Mouse (Mus musculus) hindbrain, embryonic 11.5 days (tissue): ENCODE data around the gene Slirp. TPM values are rescaled to one million over a fixed set of nuclear protein-coding genes. Genes with fewer than 3 reads are reported as not detected.
"Not testable (repeated sequence)": the region's sequence is repeated elsewhere in the genome, so short reads cannot be mapped to it uniquely, and the experiment has no call there.

ENCODE experiments used
- ATAC-seq: fragments of 200-750 bp; cut with Nextera tagmentation; 2 replicates; pipeline ENCODE4 v1.8.0; 2017; ENCODE audit warnings: mild to moderate bottlenecking, moderate TSS enrichment, moderate library complexity; ENCODE audit not compliant: low FRiP score
- DNase-seq: peaks from one replicate; pipeline ENCODE4 v3.0.0-alpha.2; 2015; ENCODE audit warnings: low spot score
- H3K27ac ChIP-seq: fragments of 300-500 bp; sonication (generic); 2 replicates; pipeline ENCODE4 v1.5.1; 2014; ENCODE audit warnings: mild to moderate bottlenecking, low read depth, low read length
- H3K27me3 ChIP-seq: fragments of 300-500 bp; sonication (generic); 2 replicates; pipeline ENCODE4 v1.6.1; 2014; ENCODE audit warnings: mild to moderate bottlenecking, low read length, moderate library complexity, mixed read lengths; ENCODE audit not compliant: control insufficient read depth, insufficient read depth
- H3K36me3 ChIP-seq: fragments of 300-500 bp; sonication (generic); 2 replicates; pipeline ENCODE4 v1.6.1; 2014; ENCODE audit warnings: mild to moderate bottlenecking, low read length, moderate library complexity, mixed read lengths; ENCODE audit not compliant: control insufficient read depth, insufficient read depth
- H3K4me1 ChIP-seq: fragments of 300-500 bp; sonication (generic); replicated peaks from 2 replicates; pipeline ENCODE4 v1.6.1; 2014; ENCODE audit warnings: low read length, mixed read lengths; ENCODE audit not compliant: control insufficient read depth, insufficient read depth
- H3K4me2 ChIP-seq: fragments of 300-500 bp; sonication (generic); replicated peaks from 2 replicates; pipeline ENCODE4 v1.6.1; 2014; ENCODE audit warnings: mild to moderate bottlenecking, low read depth, low read length
- H3K4me3 ChIP-seq: fragments of 300-500 bp; sonication (generic); 2 replicates; pipeline ENCODE4 v1.5.1; 2014; ENCODE audit warnings: low read depth, low read length
- H3K9ac ChIP-seq: fragments of 300-500 bp; sonication (generic); 2 replicates; pipeline ENCODE4 v1.6.1; 2014; ENCODE audit warnings: low read depth, low read length
- H3K9me3 ChIP-seq: fragments of 300-500 bp; sonication (generic); 2 replicates; pipeline ENCODE4 v1.6.1; 2016; ENCODE audit warnings: low read length; ENCODE audit not compliant: control insufficient read depth
- WGBS: fragments of 180-500 bp; shearing (Covaris S2); extraction: QIAGEN DNeasy Blood & Tissue Kit; methylation state at CpG from one replicate; pipeline ENCODE4 v1.1.7; 2014; 5-methylcytosine and 5-hydroxymethylcytosine counted together
- polyA plus RNA-seq: library from polyadenylated mRNA; unstranded; fragments of >200 nt; fragmentation: Nextera tagmentation; extraction: Ambion mirVana; gene quantifications from 2 replicates; pipeline ENCODE4 v1.2.1, GENCODE M21; 2014

The Slirp gene
- polyA plus RNA-seq, 1 experiment from 2014 or later, result 277 TPM

DNA sequence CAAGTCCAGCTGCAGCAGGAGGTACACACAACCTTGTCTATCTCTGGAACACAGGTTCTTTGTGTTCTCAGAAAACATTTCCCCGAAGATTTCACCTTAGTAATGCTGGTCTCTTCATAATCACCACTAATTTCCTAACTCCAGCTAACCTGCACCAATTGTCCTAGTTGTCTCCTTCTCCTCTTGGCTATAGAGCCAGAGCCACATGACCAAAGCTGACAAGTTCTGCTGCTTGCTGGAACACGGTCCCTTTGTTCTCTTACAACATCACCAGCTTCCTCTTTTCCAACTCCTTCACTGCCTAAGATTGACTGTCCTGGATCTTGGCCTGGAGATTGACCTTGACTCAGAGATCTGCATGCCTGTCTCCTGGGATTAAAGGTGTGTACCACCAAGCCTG is 45.0 kb downstream of the Slirp start:
- not testable (repeated sequence) for H3K27ac ChIP-seq, DNase-seq, H3K36me3 ChIP-seq, H3K9me3 ChIP-seq, H3K27me3 ChIP-seq, H3K4me3 ChIP-seq, H3K4me2 ChIP-seq, H3K9ac ChIP-seq, H3K4me1 ChIP-seq, ATAC-seq
- 77% methylated on average over 2 of the region's 2 CpGs for WGBS

DNA sequence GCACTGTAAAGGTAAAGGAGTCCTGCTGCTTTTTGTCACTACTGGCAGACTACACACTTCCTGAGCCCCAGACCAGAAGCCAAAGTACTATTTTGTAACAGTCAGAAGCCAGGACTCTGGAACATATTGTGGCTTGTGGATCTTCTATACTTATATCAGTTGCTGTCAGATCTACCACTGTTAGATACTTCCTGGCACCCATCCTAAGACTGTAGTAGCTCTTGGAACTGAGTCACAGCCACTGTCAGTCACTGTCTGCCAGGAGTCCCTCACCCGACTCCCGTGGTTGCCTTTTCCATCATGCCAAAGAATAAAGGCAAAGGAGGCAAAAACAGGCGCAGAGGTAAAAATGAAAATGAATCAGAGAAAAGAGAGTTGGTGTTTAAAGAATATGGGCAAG is 50.7 kb downstream of the Slirp start, which contains the start of gene Gm5788:
Gm5788 (plus strand) TSS at position 301 of the 400 bp plus-strand sequence.
- not testable (repeated sequence) for ATAC-seq, H3K9ac ChIP-seq, H3K4me2 ChIP-seq, H3K36me3 ChIP-seq, H3K4me1 ChIP-seq, H3K4me3 ChIP-seq, DNase-seq, H3K9me3 ChIP-seq, H3K27me3 ChIP-seq, H3K27ac ChIP-seq
- 81% methylated on average over 3 of the region's 3 CpGs for WGBS

Other genes starting within 250 kb of the Slirp start
- 1.4 and 1.6 TPM in 2 replicates for gene Samd15, start 244.2 kb upstream of the Slirp start, polyA plus RNA-seq
- 3.3 and 5.3 TPM in 2 replicates for gene Tmed8, start 243.4 kb upstream of the Slirp start, polyA plus RNA-seq
- 1.1 and 2.0 TPM in 2 replicates for gene Noxred1, start 205.2 kb upstream of the Slirp start, polyA plus RNA-seq
- 62.3 and 65.6 TPM in 2 replicates for gene Vipas39, start 177.6 kb upstream of the Slirp start, polyA plus RNA-seq
- 210 and 222 TPM in 2 replicates for gene Ahsa1, start 177.4 kb upstream of the Slirp start, polyA plus RNA-seq
- 0.63 and 0.99 TPM in 2 replicates for gene Ism2, start 144.2 kb upstream of the Slirp start, polyA plus RNA-seq
- 62.4 and 63.7 TPM in 2 replicates for gene Sptlc2, start 55.5 kb upstream of the Slirp start, polyA plus RNA-seq
- gene Alkbh1, start 121 bp downstream of the Slirp start, polyA plus RNA-seq, result 43.5 and 56.0 TPM in 2 replicates
- 156 and 160 TPM in 2 replicates for gene Snw1, start 28.4 kb downstream of the Slirp start, polyA plus RNA-seq
- gene Gm5788, start 50.8 kb downstream of the Slirp start, polyA plus RNA-seq, result not detected in 2 replicates
- not detected in 2 replicates for gene Gm8300, start 70.4 kb downstream of the Slirp start, polyA plus RNA-seq
- not detected in 2 replicates for gene Oog1, start 158.8 kb downstream of the Slirp start, polyA plus RNA-seq
- not detected in 2 replicates for gene Gm4027, start 175.0 kb downstream of the Slirp start, polyA plus RNA-seq
- not detected in 2 replicates for gene Gm16381, start 200.7 kb downstream of the Slirp start, polyA plus RNA-seq